Mouse (Mus musculus) olfactory bulb, adult 2 months (tissue): ENCODE results near the gene Dgat2.

Experiments used
- CTCF ChIP-seq: fragments of 200-500 bp; IDR thresholded peaks from 2 replicates; pipeline ENCODE4 v1.5.1; 2012; ENCODE audit warnings: low read depth, mild to moderate bottlenecking, low read length, moderate library complexity; ENCODE audit not compliant: insufficient read depth
- POLR2A ChIP-seq: fragments of 200-500 bp; IDR thresholded peaks from 2 replicates; pipeline ENCODE4 v1.6.1; 2012; ENCODE audit warnings: mild to moderate bottlenecking, low read depth, low read length, moderate library complexity; ENCODE audit not compliant: insufficient read depth

DNA sequence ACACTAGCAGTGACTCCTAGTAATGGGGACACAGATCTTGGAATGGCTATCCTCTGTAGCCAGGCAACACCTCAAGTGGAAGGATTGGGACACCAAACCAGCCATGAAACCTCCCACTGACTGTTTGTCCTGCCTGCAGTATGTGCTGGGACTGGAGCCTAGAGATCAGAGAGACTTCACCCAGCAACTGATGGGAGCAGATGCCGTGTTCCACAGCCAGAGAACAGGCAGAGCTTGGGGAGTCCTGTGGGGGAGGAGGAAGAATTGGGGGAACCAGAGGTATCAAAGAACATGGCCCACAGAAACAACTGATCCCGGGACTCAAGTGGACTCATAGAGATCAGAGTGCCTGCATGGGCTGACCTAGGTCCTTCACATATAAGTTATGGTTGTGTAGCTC lies 31.2 kb upstream of the Dgat2 start:
- TF ChIP-seq CTCF (no peak), POLR2A (no peak)
